In the genomic region with DNA sequence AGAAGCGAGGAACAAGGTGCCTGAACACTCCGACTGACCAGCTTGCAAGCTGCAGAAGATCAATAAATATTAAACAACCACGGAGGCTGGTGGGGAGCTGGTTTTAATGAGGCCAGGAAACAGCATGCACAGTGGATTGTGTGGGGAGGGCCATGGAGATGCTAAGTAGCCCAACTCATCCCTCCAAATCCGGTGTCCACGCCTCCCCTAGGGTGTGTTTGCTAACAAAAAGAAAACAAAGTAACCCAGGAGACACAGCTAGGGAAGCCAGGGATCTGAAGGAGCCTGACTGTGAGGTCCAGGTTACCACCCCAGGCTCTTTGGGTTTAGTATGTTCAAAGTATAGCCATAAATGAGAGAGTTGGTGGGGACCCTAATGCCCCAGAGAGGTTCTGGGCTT, we compare ENCODE assay signal across 16 mouse cellular contexts. TPM values are rescaled to one million over a fixed set of nuclear protein-coding genes. Genes with fewer than 3 reads are reported as not detected.
"Had no signal": no experiment of that assay in that cellular context is flagged by ENCODE, and none has a peak within 500 bp of the region (broad histone marks: within the 10 kb centered on the region; RNA-seq: fewer than 3 reads in every experiment).

No protein-coding gene starts in this region.

- H3K36me3 ChIP-seq: liver, embryonic 13.5 days; midbrain, embryonic 12.5 days had no signal

- H3K9me3 ChIP-seq: liver, embryonic 13.5 days; midbrain, embryonic 12.5 days had no signal

- H3K27ac ChIP-seq: liver, embryonic 13.5 days; macrophage; midbrain, embryonic 12.5 days; stomach, postnatal 0 days had no signal

- H3K9ac ChIP-seq: liver, embryonic 13.5 days; midbrain, embryonic 12.5 days had no signal

- H3K4me1 ChIP-seq: liver, embryonic 13.5 days; midbrain, embryonic 12.5 days had no signal

- ATAC-seq: midbrain, embryonic 16.5 days had no signal

- H3K4me2 ChIP-seq: liver, embryonic 13.5 days; midbrain, embryonic 12.5 days had no signal

- H3K27me3 ChIP-seq: liver, embryonic 13.5 days; midbrain, embryonic 12.5 days had no signal

- H3K4me3 ChIP-seq: liver, embryonic 13.5 days; midbrain, embryonic 12.5 days had no signal

- DNase-seq: kidney, adult 18-20 months; kidney, adult 9 months; kidney, postnatal 14 days; kidney, postnatal 4 days; liver, embryonic 13.5 days; lung, adult 2 months; right cerebral cortex, postnatal 14 days; right cerebral cortex, postnatal 4 days; thymus, adult 18-20 months; thymus, postnatal 36 days had no signal

RNA-seq across cellular contexts. Expression of a gene that starts 41.1 kb away (rescaled TPM):
- total RNA-seq: liver, adult 2 months had no signal
- polyA plus RNA-seq: liver, adult 2 months; liver, embryonic 16.5 days; macrophage; stomach, postnatal 0 days had no signal
